Mouse (Mus musculus): ENCODE measurements around the gene Actn4. TPM values are rescaled to one million over a fixed set of nuclear protein-coding genes. Genes with fewer than 3 reads are reported as not detected.

Gene Actn4
- polyA plus RNA-seq, 1 experiment from 2014 or later: 140 TPM

- Histone ChIP-seq H3K9me3 (no peaks in the 10 kb centered on the region), H3K4me1 (peaks cover 17% of the 10 kb centered on the region), H3K4me2 (no peak overlapping the region), H3K27me3 (replicated peaks) (no peaks in the 10 kb centered on the region), H3K36me3 (replicated peaks) (no peaks in the 10 kb centered on the region), H3K4me3 (no peak overlapping the region), H3K9ac (no peak overlapping the region), H3K27ac (no peak overlapping the region)
- ATAC-seq (replicated peaks): no peak
- 67% methylated on average over 3 of the region's 3 CpGs for WGBS
These were observed 32.8 kb downstream of the Actn4 start for GRCm38 (mm10) chr7:28929381-28929780.

- Histone ChIP-seq H3K27ac (no peak overlapping the region), H3K4me3 (no peak overlapping the region), H3K4me2 (no peak overlapping the region), H3K9ac (no peak overlapping the region), H3K27me3 (replicated peaks) (no peaks in the 10 kb centered on the region), H3K9me3 (no peaks in the 10 kb centered on the region), H3K36me3 (replicated peaks) (no peaks in the 10 kb centered on the region), H3K4me1 (peaks cover 41% of the 10 kb centered on the region)
- ATAC-seq (replicated peaks): no peak
- 64% methylated on average over 2 of the region's 2 CpGs for WGBS
These were observed 36.0 kb downstream of the Actn4 start for GRCm38 (mm10) chr7:28926172-28926571.

GRCm38 (mm10) chr7:28925317-28925716 is 36.8 kb downstream of the Actn4 start:
- Histone ChIP-seq H3K9me3 (no peaks in the 10 kb centered on the region), H3K4me3 (no peak overlapping the region), H3K27ac (0 out of 2 replicates have a peak overlapping the region, but pooled peaks have one; percentile 45), H3K36me3 (replicated peaks) (no peaks in the 10 kb centered on the region), H3K9ac (no peak overlapping the region), H3K4me1 (peaks cover 41% of the 10 kb centered on the region), H3K27me3 (replicated peaks) (no peaks in the 10 kb centered on the region), H3K4me2 (no peak overlapping the region)
- no peak for ATAC-seq (replicated peaks)
- WGBS: 55% methylated on average over 9 of the region's 9 CpGs

GRCm38 (mm10) chr7:28924802-28925201 is 37.3 kb downstream of the Actn4 start:
- no peaks in the 10 kb centered on the region for H3K36me3 ChIP-seq (replicated peaks)
- H3K4me3 ChIP-seq: no peak overlapping the region
- peaks cover 47% of the 10 kb centered on the region for H3K4me1 ChIP-seq
- 89% methylated on average over 3 of the region's 3 CpGs for WGBS
- H3K9me3 ChIP-seq: no peaks in the 10 kb centered on the region
- no peak overlapping the region for H3K9ac ChIP-seq
- H3K27ac ChIP-seq: 0 out of 2 replicates have a peak overlapping the region, but pooled peaks have one; percentile 45
- no peaks in the 10 kb centered on the region for H3K27me3 ChIP-seq (replicated peaks)
- ATAC-seq (replicated peaks): no peak
- no peak overlapping the region for H3K4me2 ChIP-seq

GRCm38 (mm10) chr7:28923865-28924291 is 38.3 kb downstream of the Actn4 start:
- H3K27me3 ChIP-seq (replicated peaks): no peaks in the 10 kb centered on the region
- ATAC-seq (replicated peaks): no peak
- no peak overlapping the region for H3K4me2 ChIP-seq
- H3K4me1 ChIP-seq: peaks cover 56% of the 10 kb centered on the region
- H3K27ac ChIP-seq: peak overlapping the region; percentile 45
- H3K9me3 ChIP-seq: no peaks in the 10 kb centered on the region
- WGBS: 24% methylated on average over 4 of the region's 4 CpGs
- H3K4me3 ChIP-seq: no peak overlapping the region
- H3K36me3 ChIP-seq (replicated peaks): no peaks in the 10 kb centered on the region
- H3K9ac ChIP-seq: no peak overlapping the region

GRCm38 (mm10) chr7:28922606-28923005 is 39.5 kb downstream of the Actn4 start:
- WGBS: 62% methylated on average over 4 of the region's 4 CpGs
- no peak overlapping the region for H3K4me3 ChIP-seq
- H3K27ac ChIP-seq: no peak overlapping the region
- no peaks in the 10 kb centered on the region for H3K27me3 ChIP-seq (replicated peaks)
- no peaks in the 10 kb centered on the region for H3K9me3 ChIP-seq
- ATAC-seq (replicated peaks): no peak
- 0 out of 2 replicates have a peak, but pooled peaks cover 6% of the 10 kb centered on the region for H3K36me3 ChIP-seq (replicated peaks)
- H3K9ac ChIP-seq: no peak overlapping the region
- peaks cover 59% of the 10 kb centered on the region for H3K4me1 ChIP-seq
- H3K4me2 ChIP-seq: no peak overlapping the region

- no peak overlapping the region for H3K4me2 ChIP-seq
- no peak overlapping the region for H3K27ac ChIP-seq
- H3K4me3 ChIP-seq: no peak overlapping the region
- H3K9me3 ChIP-seq: no peaks in the 10 kb centered on the region
- H3K27me3 ChIP-seq (replicated peaks): no peaks in the 10 kb centered on the region
- ATAC-seq (replicated peaks): no peak
- H3K4me1 ChIP-seq: peaks cover 59% of the 10 kb centered on the region
- no peak overlapping the region for H3K9ac ChIP-seq
- WGBS: 85% methylated on average over 8 of the region's 8 CpGs
- 0 out of 2 replicates have a peak, but pooled peaks cover 7% of the 10 kb centered on the region for H3K36me3 ChIP-seq (replicated peaks)
These were observed 40.2 kb downstream of the Actn4 start for GRCm38 (mm10) chr7:28921722-28922465.

GRCm38 (mm10) chr7:28921178-28921577 is 41.0 kb downstream of the Actn4 start:
- Histone ChIP-seq H3K9me3 (no peaks in the 10 kb centered on the region), H3K9ac (no peak overlapping the region), H3K36me3 (replicated peaks) (peaks cover 13% of the 10 kb centered on the region; the same call in 1 of the 2 replicates), H3K4me2 (no peak overlapping the region), H3K4me3 (no peak overlapping the region), H3K27ac (no peak overlapping the region), H3K27me3 (replicated peaks) (no peaks in the 10 kb centered on the region), H3K4me1 (peaks cover 59% of the 10 kb centered on the region)
- 90% methylated on average over 3 of the region's 3 CpGs for WGBS
- ATAC-seq (replicated peaks): no peak

GRCm38 (mm10) chr7:28919815-28920214 is 42.3 kb downstream of the Actn4 start:
- peaks cover 26% of the 10 kb centered on the region; the same call in 1 of the 2 replicates for H3K36me3 ChIP-seq (replicated peaks)
- H3K4me3 ChIP-seq: no peak overlapping the region
- H3K27ac ChIP-seq: peak overlapping the region; percentile 57
- peaks cover 47% of the 10 kb centered on the region for H3K4me1 ChIP-seq
- H3K9ac ChIP-seq: no peak overlapping the region
- WGBS: 48% methylated on average over 6 of the region's 6 CpGs
- peak; percentile 57 for ATAC-seq (replicated peaks)
- no peak overlapping the region for H3K4me2 ChIP-seq
- H3K9me3 ChIP-seq: no peaks in the 10 kb centered on the region
- no peaks in the 10 kb centered on the region for H3K27me3 ChIP-seq (replicated peaks)

GRCm38 (mm10) chr7:28918540-28918939 is 43.6 kb downstream of the Actn4 start:
- H3K27ac ChIP-seq: no peak overlapping the region
- H3K4me3 ChIP-seq: no peak overlapping the region
- peaks cover 34% of the 10 kb centered on the region for H3K4me1 ChIP-seq
- H3K9ac ChIP-seq: no peak overlapping the region
- no peaks in the 10 kb centered on the region for H3K27me3 ChIP-seq (replicated peaks)
- 83% methylated on average over 8 of the region's 8 CpGs for WGBS
- peaks cover 30% of the 10 kb centered on the region; the same call in 1 of the 2 replicates for H3K36me3 ChIP-seq (replicated peaks)
- no peak for ATAC-seq (replicated peaks)
- H3K4me2 ChIP-seq: no peak overlapping the region
- H3K9me3 ChIP-seq: no peaks in the 10 kb centered on the region

GRCm38 (mm10) chr7:28917503-28918426 is 44.4 kb downstream of the Actn4 start:
- Histone ChIP-seq H3K36me3 (replicated peaks) (peaks cover 36% of the 10 kb centered on the region), H3K9ac (no peak overlapping the region), H3K4me1 (peaks cover 26% of the 10 kb centered on the region), H3K27ac (peak overlapping the region; percentile 31; the same call in 1 of the 2 replicates), H3K9me3 (no peaks in the 10 kb centered on the region), H3K4me2 (no peak overlapping the region), H3K27me3 (replicated peaks) (no peaks in the 10 kb centered on the region), H3K4me3 (no peak overlapping the region)
- ATAC-seq (replicated peaks): no peak
- WGBS: 77% methylated on average over 10 of the region's 10 CpGs

GRCm38 (mm10) chr7:28916491-28916890 is 45.6 kb downstream of the Actn4 start:
- Histone ChIP-seq H3K27me3 (replicated peaks) (no peaks in the 10 kb centered on the region), H3K36me3 (replicated peaks) (peaks cover 48% of the 10 kb centered on the region), H3K27ac (no peak overlapping the region), H3K4me2 (no peak overlapping the region), H3K4me3 (no peak overlapping the region), H3K9me3 (no peaks in the 10 kb centered on the region), H3K9ac (no peak overlapping the region), H3K4me1 (peaks cover 18% of the 10 kb centered on the region)
- ATAC-seq (replicated peaks): no peak
